Mouse (Mus musculus) thymus, adult 2 months (tissue): ENCODE data around the gene Nif3l1.

ENCODE experiments used
- CTCF ChIP-seq: fragments of 200-500 bp; IDR thresholded peaks from 2 replicates; pipeline ENCODE4 v1.5.1; 2012; ENCODE audit warnings: mild to moderate bottlenecking, control low read depth, low read length, moderate library complexity, borderline replicate concordance; ENCODE audit not compliant: control insufficient read depth, poor library complexity, insufficient read depth; ENCODE audit errors: extremely low read depth
- POLR2A ChIP-seq: fragments of 200-500 bp; IDR thresholded peaks from 2 replicates; pipeline ENCODE4 v1.6.1; 2012; ENCODE audit warnings: mild to moderate bottlenecking, low read length, control low read depth, moderate library complexity; ENCODE audit not compliant: control insufficient read depth, poor library complexity, insufficient read depth; ENCODE audit errors: extremely low read depth

DNA sequence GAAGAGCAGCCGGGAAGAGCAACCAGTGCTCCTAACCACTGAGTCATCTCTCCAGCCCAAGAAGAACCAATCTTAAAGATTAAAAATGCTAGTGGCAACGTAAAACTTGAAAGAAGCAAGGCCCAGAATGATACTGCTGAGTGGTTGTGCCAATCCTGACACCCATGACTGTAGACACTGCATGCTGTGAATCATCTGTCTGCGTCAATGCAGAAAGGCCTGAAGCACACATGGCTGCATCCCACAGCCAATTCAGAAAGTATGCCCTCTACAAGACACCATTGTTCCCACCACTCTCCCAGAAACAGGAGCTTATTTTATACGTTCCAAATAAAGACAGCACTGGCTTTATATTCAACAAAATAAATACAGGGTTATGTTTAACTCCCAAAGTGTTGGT lies 37.7 kb downstream of the Nif3l1 start:
- TF ChIP-seq CTCF (no peak), POLR2A (no peak)
